11 mouse cellular contexts compared by ENCODE assay signal in the genomic region with DNA sequence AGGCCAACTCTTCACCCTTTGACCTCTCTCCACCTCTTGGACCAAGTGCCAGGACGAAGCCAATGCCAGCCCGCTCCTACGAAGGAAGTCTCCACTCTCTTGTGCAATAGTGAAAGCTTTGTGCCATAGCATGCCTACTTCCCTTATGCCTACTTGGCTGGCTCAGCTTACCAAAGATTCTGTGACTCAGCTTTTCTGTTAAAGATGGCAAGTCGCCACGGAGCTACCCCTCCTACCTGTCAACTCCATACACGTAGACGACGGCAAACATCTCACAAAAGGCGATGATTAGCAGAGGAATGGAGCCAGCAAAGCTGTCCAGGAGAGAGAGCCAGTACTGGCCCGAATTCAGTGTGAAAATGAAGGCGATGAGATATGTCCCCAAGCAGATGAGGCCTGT. TPM values are rescaled to one million over a fixed set of nuclear protein-coding genes. Genes with fewer than 3 reads are reported as not detected.
DNase-seq lines count a peak whose midpoint lies in the region; ATAC-seq lines count a peak whose summit lies in the region.
"Had no signal": no experiment of that assay in that cellular context is flagged by ENCODE, and none has a peak within 500 bp of the region (broad histone marks: within the 10 kb centered on the region; RNA-seq: fewer than 3 reads in every experiment).

No protein-coding gene starts in this region.

- H3K4me1 ChIP-seq in kidney, embryonic 14.5 days (ENCODE audit: control insufficient read depth, insufficient read depth, low read length) = no peaks in the 10 kb centered on the region; the same call in 1 of the 2 replicates

- no peak overlapping the region for H3K4me3 ChIP-seq in kidney, embryonic 14.5 days (ENCODE audit: low read length)

- H3K27ac ChIP-seq in kidney, embryonic 14.5 days (ENCODE audit: low read depth, low read length) = no peak overlapping the region

- H3K9me3 ChIP-seq in kidney, embryonic 14.5 days (ENCODE audit: control insufficient read depth, low read length) = no peaks in the 10 kb centered on the region

- no peak overlapping the region for H3K4me2 ChIP-seq in kidney, embryonic 14.5 days (replicated peaks; ENCODE audit: low read depth, low read length)

- H3K27me3 ChIP-seq in kidney, embryonic 14.5 days (ENCODE audit: control insufficient read depth, insufficient read depth, low read length) = no peaks in the 10 kb centered on the region
- H3K27me3 ChIP-seq: Patski had no signal

- no peak overlapping the region for H3K9ac ChIP-seq in kidney, embryonic 14.5 days (ENCODE audit: low read depth, low read length)

- 92% methylated on average over 11 of the region's 11 CpGs for WGBS in kidney, embryonic 14.5 days

- DNase-seq in kidney, adult 11 months = peak; percentile 67
- DNase-seq in adipocyte (ENCODE audit: low spot score) = peak; percentile 74
- DNase-seq in cerebellum, adult 9-10 months = no peak
- DNase-seq in urinary bladder, adult 2 months (ENCODE audit: low spot score) = no peak
- DNase-seq: cerebellum, postnatal 36 days had no signal

- no peak for ATAC-seq in kidney, embryonic 14.5 days (ENCODE audit: low FRiP score, low TSS enrichment)
- peak; percentile 98 for ATAC-seq in granulocyte monocyte progenitor cell, adult 5-6 weeks (replicated peaks; ENCODE audit: poor library complexity, severe bottlenecking)
- ATAC-seq in megakaryocyte, adult 5-6 weeks (ENCODE audit: poor library complexity, severe bottlenecking) = peak; percentile 98
- no peak for ATAC-seq in activated CD4-positive, CD25-positive, alpha-beta regulatory T cell, adult 4 months
- ATAC-seq: Patski had no signal

- H3K36me3 ChIP-seq in kidney, embryonic 14.5 days (ENCODE audit: control insufficient read depth, insufficient read depth, low read length) = no peaks in the 10 kb centered on the region

RNA-seq across cellular contexts. Expression of a gene that starts 5.9 kb away (rescaled TPM):
- 2.5 and 5.2 TPM in 2 replicates for polyA plus RNA-seq in kidney, embryonic 14.5 days (2014; fragmentation: Nextera tagmentation; extraction: Ambion mirVana)
- not detected in 2 replicates for total RNA-seq in granulocyte monocyte progenitor cell, adult 5-6 weeks (2014; fragmentation: Nextera tagmentation)
- total RNA-seq in granulocyte monocyte progenitor cell, adult 5-6 weeks (2017) = not detected in 2 replicates
- total RNA-seq in megakaryocyte, adult 5-6 weeks (2015) = not detected in 2 replicates
- total RNA-seq in megakaryocyte, adult 5-6 weeks (2017) = not detected in 2 replicates
- not detected for polyA plus RNA-seq in activated CD4-positive, CD25-positive, alpha-beta regulatory T cell, adult 4 months (2017; shearing (Covaris generic))
- polyA plus RNA-seq in urinary bladder, adult 2 months (2012; rRNA removed) = 0.68 and 1.0 TPM in 2 replicates
- polyA plus RNA-seq: lung, embryonic 16.5 days had no signal

RNA-seq across cellular contexts. Expression of a gene that starts 21.0 kb away (rescaled TPM):
- polyA plus RNA-seq in kidney, embryonic 14.5 days (2014; fragmentation: Nextera tagmentation; extraction: Ambion mirVana) = 0.53 and 0.92 TPM in 2 replicates
- total RNA-seq in granulocyte monocyte progenitor cell, adult 5-6 weeks (2014; fragmentation: Nextera tagmentation) = not detected in 2 replicates
- not detected in 2 replicates for total RNA-seq in granulocyte monocyte progenitor cell, adult 5-6 weeks (2017)
- 0.34 TPM in 1 of 2 replicates, not detected in the other for total RNA-seq in megakaryocyte, adult 5-6 weeks (2015)
- total RNA-seq in megakaryocyte, adult 5-6 weeks (2017) = 0.04 TPM in 1 of 2 replicates, not detected in the other
- under 1 TPM in 1 of 2 experiments, not detected in 1; 0.26 TPM for polyA plus RNA-seq in activated CD4-positive, CD25-positive, alpha-beta regulatory T cell, adult 4 months (2017; shearing (Covaris generic))
- polyA plus RNA-seq in urinary bladder, adult 2 months (2012; rRNA removed) = 0.07 and 0.12 TPM in 2 replicates
- polyA plus RNA-seq: lung, embryonic 16.5 days had no signal

RNA-seq across cellular contexts. Expression of a gene that starts 49.2 kb away (rescaled TPM):
- polyA plus RNA-seq in kidney, embryonic 14.5 days (2014; fragmentation: Nextera tagmentation; extraction: Ambion mirVana) = 12.9 and 28.7 TPM in 2 replicates
- 3.6 and 8.3 TPM in 2 replicates for total RNA-seq in granulocyte monocyte progenitor cell, adult 5-6 weeks (2014; fragmentation: Nextera tagmentation)
- 3.0 and 3.7 TPM in 2 replicates for total RNA-seq in granulocyte monocyte progenitor cell, adult 5-6 weeks (2017)
- 3.6 and 8.3 TPM in 2 replicates for total RNA-seq in megakaryocyte, adult 5-6 weeks (2015)
- total RNA-seq in megakaryocyte, adult 5-6 weeks (2017) = 2.6 and 4.3 TPM in 2 replicates
- 10 to 100 TPM; 30.3 to 34.9 TPM for polyA plus RNA-seq in activated CD4-positive, CD25-positive, alpha-beta regulatory T cell, adult 4 months (2017; shearing (Covaris generic))
- 105 and 110 TPM in 2 replicates for polyA plus RNA-seq in urinary bladder, adult 2 months (2012; rRNA removed)

RNA-seq across cellular contexts. Expression of a gene that starts 57.0 kb away (rescaled TPM):
- polyA plus RNA-seq in kidney, embryonic 14.5 days (2014; fragmentation: Nextera tagmentation; extraction: Ambion mirVana) = 5.2 and 7.9 TPM in 2 replicates
- 4.5 TPM in 1 of 2 replicates, not detected in the other for total RNA-seq in granulocyte monocyte progenitor cell, adult 5-6 weeks (2014; fragmentation: Nextera tagmentation)
- 2.2 TPM in 1 of 2 replicates, not detected in the other for total RNA-seq in granulocyte monocyte progenitor cell, adult 5-6 weeks (2017)
- 0.04 TPM in 1 of 2 replicates, not detected in the other for total RNA-seq in megakaryocyte, adult 5-6 weeks (2015)
- 0.11 TPM in 1 of 2 replicates, not detected in the other for total RNA-seq in megakaryocyte, adult 5-6 weeks (2017)
- polyA plus RNA-seq in activated CD4-positive, CD25-positive, alpha-beta regulatory T cell, adult 4 months (2017; shearing (Covaris generic)) = 1 to 10 TPM; 2.4 to 2.8 TPM
- 3.4 and 4.5 TPM in 2 replicates for polyA plus RNA-seq in urinary bladder, adult 2 months (2012; rRNA removed)

Comparison
In these comparisons a context has a peak if more than half of its experiments do, and no peak if none do; other contexts are left out.
1. DNase-seq: peak in kidney, adult 11 months (single experiment) and adipocyte (single experiment); none in cerebellum, adult 9-10 months (single experiment) and urinary bladder, adult 2 months (single experiment).
2. ATAC-seq: peak in granulocyte monocyte progenitor cell, adult 5-6 weeks (single experiment) and megakaryocyte, adult 5-6 weeks (single experiment); none in kidney, embryonic 14.5 days (single experiment) and activated CD4-positive, CD25-positive, alpha-beta regulatory T cell, adult 4 months (single experiment).